Mouse (Mus musculus) gastrocnemius, adult 8-10 months (tissue): Measurements from ENCODE around the gene 4632433K11Rik. TPM values are rescaled to one million over a fixed set of nuclear protein-coding genes. Genes with fewer than 3 reads are reported as not detected.
"Not testable (repeated sequence)": the region's sequence is repeated elsewhere in the genome, so short reads cannot be mapped to it uniquely, and the experiment has no call there.

Experiments
- DNase-seq, 2 experiments: peaks; one replicate each; pipeline ENCODE4 v3.0.0; 2022; ENCODE audit warnings: low spot score in 2 of 2
- total RNA-seq, 4 experiments: library from RNA; stranded (reverse); gene quantifications; 2 replicates each; pipeline ENCODE4 v1.2.4; 2022

The 4632433K11Rik gene
- not detected for total RNA-seq

DNA sequence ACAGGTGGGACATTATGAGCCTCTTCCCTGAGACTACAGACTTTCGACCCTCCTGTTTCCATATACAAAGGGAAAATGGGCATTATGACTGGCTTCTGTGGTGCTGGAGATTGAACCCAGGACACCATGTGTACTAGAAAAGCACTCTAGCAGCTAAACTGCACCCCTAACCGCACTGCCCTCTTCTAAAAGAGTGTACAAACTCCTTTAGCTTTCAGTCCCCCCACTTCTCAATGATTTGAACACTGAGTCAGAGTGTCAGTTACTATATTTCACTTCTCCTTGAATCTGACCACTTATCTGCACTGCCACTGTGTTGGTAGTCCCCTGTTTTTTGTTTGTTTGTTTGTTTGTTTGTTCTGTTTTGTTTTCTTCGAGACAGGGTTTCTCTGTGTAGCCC, at the start of gene 4632433K11Rik:
TSS of gene 4632433K11Rik (plus strand) at position 301 of the 400 bp plus-strand sequence.
- no peak for DNase-seq

DNA sequence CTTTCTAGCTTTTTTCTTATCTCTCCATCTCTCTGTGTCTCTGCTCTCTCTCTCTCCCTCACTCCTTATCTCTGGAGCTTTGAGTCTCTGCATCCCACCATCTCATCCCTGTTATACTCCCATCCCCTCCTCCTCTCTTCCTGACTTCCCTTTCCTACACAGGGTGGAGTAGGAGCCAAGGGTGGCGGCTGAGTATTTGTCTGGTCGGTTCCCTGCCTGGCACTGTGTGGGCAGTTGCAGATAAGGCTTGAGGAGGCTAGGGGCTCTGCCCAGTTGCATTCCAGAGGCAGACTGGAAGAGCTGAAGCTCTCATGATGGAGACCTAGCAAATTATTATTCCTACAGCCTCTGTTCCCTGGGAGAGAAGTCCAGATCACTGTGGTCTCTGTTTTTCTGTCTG, 45.7 kb upstream of the 4632433K11Rik start:
- no peak for DNase-seq

DNA sequence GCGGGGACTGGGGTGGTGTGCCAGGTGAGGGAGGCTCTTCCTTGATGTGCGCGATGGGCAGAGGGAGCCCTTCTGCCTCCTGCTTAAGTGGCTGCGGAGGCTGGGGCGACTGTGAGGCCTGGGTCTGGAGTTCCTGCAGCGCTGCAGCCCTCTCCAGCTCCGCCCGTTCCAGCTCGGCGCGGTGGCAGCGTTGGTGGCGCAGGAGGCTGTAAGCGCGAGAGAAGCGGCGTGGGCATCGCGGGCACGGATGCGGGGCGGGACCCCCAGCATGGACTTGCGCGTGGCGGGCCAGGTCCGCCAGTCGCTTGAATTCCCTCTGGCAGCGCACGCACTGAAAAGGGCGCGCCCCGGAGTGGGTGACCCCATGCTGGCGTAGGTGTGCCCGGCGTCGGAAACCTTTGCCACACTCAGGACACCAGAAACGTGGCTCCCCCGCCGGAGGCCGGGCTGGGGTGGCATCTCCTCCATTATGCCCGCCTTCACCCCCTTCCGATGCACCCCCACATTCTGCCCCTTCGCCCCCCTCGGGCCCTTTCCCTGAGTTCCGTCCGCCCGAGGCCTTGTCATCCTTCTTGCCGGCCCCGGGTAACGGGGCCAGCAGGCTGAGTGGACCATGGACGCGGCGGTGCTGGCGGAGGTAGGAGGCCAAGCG, 40.4 kb upstream of the 4632433K11Rik start:
- DNase-seq: no peak

DNA sequence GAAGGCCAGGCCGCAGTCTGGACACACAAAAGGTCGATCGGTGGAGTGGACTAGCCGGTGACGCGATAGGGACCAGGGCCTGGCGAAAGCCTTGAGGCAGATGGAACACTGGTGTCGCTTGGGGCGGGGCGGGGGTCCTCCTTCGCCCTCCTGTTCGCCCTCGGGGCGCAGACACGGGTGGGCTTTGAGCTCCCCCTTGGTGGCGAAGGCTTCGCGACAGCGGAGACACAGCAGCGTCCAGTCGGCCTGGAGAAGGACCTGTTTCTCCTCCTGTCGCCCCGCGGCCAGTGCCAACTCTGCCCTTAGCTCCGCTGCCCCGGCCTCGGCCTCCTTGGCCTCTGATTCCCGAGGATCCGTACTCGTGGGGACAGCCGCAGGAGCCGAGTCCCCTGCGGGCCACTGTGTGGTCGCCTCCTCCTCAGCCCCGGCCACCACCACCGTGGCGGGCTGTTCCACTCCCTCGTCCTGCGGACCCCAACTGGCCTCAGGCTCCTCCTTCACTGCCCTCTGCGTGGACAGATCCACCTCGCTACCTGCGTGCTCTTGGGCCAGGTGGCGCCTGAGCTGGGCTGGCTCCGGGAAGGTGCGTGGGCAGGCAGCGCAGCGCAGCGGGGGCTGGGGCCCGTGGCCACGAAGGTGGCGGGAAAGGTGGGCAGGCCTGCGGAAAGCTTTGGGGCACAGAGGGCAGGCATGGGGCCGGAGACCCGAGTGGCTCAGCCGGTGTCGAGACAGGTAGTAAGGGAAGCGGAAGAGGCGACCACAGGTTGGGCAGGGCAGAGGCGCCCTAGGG, 39.7 kb upstream of the 4632433K11Rik start:
- DNase-seq: no peak

DNA sequence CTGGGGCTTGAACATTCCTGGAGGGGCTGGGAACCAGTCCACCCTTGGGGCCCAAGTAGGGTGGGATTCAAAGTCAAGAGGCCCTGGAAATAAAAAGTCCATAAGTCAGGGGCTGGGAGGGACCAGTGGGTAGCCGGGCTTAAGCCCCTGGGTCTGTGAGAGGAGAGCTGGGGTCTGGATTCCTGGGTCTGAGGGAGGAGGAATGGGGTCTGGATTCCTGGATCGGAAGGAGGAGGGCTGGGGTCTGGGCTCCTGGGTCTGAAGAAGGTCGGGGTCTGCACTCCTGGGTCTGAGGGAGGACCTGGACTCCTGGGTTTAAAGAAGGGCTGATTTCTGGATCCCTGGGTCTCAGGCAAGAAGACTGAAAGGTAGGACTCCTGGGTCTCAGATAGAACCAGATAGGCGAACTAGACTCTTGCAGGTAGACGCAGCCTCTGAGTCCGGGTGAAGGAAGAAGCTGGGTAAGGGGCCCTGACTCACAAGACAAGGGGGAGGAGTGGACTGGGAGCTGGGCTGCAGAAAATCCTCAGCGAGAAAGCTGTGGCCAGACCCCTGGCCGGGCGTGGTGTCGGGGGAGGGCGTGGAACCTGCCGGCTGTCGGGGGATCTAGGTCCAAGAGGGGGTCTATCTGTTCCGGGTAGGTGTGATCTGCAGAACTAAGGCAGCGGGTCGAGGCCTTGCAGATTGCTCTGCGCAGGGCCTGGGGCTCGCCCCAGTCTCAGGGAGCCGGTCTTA, 38.5 kb upstream of the 4632433K11Rik start:
- DNase-seq: no peak

DNA sequence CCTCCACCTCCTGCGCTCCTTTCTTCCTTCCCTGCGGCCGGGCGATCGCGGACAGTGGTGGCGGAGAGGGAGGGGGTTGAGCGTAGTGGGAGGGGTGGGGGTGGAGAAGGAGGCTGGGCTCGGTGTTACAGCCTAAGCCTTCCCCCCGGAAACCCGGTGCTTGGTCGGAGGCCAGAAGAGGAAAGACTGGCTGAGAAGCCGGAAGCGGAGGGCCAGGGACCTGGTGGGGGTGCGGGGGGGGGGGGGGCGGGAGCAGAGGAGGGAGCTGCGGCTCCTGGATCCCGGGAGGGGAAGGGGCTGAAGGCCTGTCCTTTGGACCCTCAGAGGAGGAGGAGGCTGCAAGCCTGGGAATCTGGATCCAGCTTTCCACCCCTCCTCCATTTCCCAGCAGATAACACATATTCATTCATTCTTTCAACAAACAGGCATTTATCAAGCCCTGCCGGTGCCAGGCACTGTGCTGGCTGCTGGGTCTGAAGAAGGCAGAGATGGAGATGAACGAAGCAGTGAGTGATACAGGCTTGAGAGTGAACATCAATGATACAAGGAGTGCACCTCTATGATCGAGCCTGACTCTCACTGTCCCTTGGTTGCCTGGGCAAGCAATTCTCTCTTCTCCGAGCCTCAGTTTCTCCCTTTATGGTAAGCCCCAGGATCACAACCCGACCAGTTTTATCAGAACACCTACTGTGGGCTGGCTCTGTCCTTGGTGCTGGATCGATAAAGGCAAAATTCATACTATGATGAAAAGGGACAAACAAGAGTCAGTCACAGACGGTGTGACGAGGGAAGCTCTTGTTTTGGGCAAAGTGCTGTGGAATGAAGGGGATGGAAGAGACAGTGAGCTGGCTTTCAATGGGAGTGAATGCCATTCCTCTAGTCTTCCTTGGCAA, 37.7 kb upstream of the 4632433K11Rik start, which contains the start of gene Zfp579:
TSS of gene Zfp579 (minus strand) at position 156 of the 893 bp plus-strand sequence.
- DNase-seq: peak; percentile 86

DNA sequence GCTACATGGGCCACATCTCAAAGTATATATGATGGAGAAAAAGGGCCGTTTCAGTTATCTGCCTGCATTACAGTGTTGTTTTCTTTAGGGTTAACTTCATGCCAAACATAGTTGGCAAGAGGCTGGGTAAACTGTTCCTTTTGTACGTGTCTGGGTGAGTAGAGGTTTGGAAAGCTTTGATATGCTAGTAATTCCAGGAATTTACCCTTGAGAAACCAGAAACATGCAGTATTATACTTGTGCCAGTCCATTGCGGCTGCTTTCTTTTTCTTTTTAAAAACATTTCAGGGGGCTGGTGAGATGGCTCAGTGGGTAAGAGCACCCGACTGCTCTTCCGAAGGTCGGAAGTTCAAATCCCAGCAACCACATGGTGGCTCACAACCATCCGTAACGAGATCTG, 37.0 kb upstream of the 4632433K11Rik start:
- DNase-seq: no peak

DNA sequence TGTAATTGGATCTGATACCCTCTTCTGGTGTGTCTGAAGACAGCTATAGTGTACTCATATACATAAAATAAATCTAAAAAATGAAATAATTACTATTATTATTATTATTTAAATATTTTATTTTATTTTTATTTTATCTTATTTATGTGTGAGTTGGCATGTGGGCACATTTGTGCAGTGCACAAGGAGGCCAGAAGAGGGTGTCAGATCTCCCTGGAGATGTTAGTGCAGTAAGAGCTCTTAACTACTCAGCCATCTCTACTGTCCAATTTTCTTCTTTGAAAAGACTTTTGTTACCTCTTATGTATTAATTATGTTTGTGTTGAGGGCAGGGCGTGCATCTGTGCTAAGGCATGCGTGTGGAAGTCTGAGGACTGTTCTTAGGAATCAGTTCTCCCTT, 34.0 kb upstream of the 4632433K11Rik start:
- DNase-seq: no peak

DNA sequence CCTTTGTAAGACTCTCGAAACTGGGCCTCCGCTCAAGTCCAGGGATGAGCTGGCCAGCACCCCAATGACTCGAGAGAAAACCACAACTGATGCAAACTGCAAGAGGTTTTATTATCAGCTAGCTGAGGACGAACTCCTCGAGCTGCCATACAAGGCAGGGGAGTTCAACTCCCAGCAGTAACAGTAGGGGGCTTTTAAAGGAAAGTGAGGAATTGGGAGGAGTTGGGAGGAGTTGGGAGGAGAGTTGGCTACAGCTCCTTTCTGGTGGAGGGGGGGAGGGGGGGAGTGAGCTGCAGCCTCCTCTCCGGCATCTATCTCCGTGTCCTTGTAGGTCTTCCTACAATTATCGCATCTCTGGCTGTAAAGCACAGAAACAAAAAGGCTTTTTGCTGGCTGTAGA, 31.0 kb upstream of the 4632433K11Rik start:
- DNase-seq: not testable (repeated sequence)

DNA sequence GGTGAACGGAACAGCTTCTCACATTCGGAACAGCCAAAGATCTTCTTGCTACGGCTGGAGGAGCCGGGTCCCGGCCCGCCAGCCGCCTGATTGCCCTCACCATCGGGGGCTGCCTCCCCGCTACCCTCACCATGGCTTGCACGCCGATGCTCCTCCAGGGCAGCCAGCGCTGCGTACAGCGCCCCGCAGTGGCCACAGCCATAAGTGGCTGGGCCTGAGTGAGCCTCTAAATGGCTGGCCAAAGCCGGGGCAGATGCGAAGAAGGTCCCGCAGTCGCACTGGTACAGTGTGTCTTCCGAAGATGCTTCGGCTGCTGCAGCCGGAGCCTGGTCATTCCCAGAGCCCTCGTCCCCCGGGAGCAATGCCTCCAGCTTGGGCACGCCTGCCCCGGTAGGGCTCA, 25.7 kb upstream of the 4632433K11Rik start:
- DNase-seq: no peak

DNA sequence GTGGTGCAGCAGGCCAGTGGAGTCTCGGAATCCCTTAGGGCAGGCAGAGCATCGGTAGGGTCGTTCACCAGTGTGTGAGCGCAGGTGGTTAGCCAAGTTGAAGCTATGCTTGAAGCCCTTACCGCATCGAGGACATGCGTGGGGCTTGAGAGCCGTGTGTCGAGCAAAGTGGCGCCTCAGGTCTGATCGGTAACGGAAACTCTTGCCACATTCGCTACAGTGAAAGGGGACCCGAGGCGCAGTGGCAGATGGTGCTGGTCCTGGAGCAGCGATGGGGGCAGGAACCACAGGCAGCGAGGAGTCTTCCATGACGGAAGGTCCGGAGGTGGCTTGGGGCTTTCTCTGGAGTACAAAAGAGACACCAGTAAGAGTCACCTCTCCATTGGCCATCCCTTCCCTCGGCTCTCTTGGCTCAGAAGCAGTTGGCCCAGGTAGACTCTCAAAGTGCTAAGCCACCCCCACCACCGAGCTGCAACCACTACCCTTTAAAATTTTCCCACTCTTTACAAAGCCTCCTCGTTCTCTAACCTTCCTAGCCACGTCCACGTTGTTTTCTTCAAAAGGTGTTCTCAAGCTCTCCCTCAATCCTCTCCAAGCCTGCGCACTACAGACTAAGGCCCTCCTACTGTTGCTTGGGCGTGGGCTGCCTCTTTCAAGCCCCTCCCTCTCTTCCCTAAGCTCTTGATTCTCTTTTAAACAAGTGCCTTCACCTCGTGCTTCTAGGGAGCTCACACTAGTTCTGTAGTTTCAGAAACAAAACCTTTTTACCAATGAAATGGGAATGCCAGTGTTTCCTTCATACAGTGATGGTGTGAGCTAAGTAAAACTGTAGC, 21.0 kb upstream of the 4632433K11Rik start:
- no peak for DNase-seq

DNA sequence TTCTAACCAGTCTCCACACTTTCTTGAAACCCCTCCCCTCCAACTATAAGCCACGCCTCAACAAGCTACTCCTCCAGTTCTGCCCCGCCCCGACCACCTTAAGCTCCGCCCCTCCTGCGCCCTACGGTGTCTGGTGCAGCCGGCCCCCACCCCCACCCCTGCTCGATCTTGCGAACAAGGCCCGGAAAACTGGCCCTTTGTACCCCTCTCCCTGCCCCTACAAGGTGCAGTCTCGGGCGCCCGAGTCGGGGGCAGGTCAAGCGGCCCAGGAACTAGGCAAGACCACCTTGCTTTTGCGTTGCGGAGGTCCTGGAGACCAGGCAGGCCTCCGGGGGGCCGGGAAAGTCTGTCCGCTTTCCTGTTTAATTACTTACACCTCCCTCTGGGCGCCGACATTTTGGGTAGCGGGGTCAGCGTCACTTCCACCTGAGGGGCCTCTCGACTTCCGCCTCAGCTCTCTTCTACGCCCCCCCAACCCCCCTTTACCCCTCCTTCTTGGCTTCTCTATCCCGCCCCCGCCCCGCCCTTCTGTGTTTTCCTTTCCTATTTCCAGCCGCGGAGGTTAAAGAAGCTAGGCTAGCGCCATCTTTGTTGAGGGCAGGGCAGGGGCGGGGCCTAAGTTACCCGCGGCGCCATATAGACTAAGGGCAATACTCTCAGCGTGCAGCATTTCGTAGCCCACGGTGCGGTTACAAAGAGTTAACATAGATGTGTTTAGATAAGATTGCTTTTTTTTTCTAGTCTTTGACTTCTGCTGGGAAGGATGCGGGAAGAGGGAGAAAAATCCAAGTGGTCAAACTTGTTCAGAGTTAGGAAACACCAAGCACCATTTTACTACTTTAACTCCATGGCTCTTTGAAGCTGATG, 19.4 kb upstream of the 4632433K11Rik start, which contains the start of the genes Zfp524 and Fiz1:
TSS of gene Zfp524 (plus strand) at position 165 of the 867 bp plus-strand sequence.
TSS of gene Fiz1 (minus strand) at position 447 of the 867 bp plus-strand sequence.
- peak; percentile 97 to 98 for DNase-seq

DNA sequence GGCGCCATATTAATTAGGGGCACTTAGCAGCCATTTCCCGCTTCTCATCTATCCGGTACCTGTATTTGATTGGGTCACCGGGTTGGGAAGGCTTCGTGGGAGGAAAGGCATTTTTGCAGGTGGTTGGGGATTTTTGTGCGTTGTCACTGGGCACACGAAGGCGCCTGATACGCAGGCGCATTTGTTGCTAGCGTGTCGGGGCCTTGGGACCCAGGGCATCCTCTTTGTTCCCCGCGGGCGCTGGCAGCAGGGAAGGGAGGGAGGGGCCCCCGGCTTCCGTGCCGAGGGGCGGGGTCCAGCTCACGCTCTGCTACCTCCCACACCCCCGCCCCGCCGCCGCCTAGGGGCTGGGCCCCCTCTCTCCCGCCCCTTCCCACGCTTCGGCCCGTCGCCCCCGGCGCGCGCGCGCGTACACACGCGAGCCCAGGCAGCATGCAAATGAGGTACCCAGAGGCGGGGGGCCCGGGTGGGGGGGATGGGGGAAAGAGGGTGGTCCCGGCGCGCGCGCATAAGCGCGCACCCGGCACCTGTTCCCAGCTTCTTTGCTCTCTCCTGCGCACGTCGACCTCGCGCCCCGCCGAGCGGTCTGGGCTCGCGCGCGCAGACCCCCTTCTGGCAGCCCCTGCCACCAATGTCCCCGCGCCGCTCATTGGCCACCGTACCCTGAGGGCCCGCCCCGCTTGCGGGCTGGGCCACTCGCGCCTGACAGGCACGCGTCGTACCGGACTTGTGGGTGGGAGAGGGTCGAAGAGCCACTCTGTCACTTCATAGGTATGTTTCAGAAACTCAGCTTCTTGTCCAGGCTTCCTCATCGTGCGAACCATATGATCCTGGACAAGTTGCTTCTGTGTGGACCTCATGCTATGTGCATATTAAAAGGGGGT, 18.6 kb upstream of the 4632433K11Rik start, which contains the start of gene Gm44973:
TSS of gene Gm44973 (plus strand) at position 379 of the 884 bp plus-strand sequence.
- peak; percentile 89 to 90 for DNase-seq

DNA sequence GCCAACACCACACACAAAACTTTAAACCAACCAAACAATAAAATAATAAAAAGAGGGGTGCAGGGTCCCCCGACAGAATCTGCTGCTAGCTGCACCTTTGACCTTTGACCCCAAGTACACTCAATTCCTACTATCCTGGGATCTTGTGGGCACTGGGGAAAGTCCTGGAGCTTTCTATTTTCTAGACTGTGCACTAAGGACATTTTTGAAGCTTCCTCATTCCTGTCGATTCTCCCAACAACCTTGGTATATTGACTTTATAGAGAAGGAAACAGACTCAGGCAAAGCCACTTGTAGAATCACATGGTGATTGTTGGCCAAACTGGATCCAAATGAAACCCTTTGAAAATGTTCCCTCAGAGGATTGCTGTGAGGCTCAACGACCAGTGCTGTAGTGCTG, 17.9 kb upstream of the 4632433K11Rik start:
- DNase-seq: no peak

DNA sequence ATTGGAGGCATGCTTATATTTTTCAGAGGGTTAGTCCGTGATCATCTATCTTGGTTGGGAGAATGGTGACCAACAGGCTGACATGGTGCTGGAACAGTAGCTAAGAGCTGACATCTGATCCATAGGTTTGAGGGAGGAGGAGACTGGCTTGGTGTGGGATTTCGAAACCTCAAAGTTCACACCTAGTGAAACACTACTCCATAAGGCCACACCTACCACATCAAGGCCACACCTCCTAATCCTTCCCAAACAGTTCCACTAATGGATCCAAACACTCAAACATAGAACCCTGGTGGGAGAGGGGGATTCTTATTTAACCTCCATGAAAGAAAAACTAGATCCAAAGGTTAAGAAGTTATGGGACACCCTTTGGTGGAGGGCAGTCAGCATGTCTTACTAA, 17.0 kb upstream of the 4632433K11Rik start:
- DNase-seq: no peak

DNA sequence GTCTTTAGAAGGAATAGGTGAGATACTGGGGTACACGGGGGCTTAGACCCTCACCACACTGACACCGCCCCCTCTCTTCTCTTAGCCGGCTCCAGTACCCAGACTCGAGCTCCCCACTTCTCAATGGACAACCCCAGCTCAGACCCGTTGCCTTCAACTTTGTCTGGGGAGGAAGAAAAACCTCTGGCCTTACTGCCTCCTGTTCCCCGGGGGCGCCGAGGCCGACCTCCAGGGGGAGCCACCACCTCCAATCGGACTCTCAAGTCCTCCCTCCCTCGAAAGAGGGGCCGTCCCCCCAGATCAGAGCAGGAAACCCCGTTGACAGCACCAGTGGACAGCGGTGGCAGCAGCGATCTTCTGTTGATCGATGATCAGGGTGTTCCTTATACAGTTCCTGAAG, 16.6 kb upstream of the 4632433K11Rik start:
- no peak for DNase-seq

DNA sequence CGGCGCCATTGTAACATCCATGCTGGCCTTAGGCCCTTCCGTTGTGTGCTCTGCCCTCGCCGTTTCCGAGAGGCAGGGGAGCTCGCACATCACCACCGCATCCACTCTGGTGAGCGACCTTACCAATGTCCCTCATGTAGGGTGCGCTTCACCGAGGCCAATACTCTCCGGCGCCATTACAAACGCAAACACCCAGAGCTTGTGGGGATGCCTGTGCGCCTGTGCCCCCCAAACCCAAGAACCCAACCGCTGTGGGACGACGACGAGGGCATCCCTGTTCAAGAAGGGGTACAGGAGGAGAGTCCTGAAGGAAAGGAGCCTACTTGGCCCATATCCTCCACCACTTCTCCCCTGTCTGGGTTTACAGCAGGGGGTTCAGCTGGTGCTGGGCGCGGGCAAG, 16.0 kb upstream of the 4632433K11Rik start:
- DNase-seq: no peak

DNA sequence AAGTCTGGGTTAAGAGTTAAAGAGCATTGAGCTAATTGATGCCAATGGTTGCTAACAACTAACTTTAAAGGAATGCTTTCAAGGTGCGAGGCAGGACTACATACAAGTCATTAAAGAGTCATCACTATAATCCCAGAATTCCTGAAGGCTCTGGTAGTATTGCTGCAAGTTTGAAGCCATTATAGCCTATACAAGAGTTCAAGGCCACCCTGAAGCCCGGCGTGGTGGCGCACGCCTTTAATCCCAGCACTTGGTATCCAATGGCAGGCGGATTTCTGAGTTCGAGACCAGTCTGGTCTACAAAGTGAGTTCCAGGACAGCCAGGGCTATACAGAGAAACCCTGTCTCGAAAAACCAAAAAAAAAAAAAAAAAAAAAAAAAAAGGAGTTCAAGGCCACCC, 14.3 kb upstream of the 4632433K11Rik start:
- DNase-seq: not testable (repeated sequence)
